Mouse (Mus musculus) left cerebral cortex, adult 2 months (tissue): ENCODE data around the gene Gramd2. TPM values are rescaled to one million over a fixed set of nuclear protein-coding genes. Genes with fewer than 3 reads are reported as not detected.

Source experiments
- DNase-seq, 2 experiments: peaks; one replicate each; pipeline ENCODE4 v3.0.0; 2021 to 2022; ENCODE audit warnings: low spot score in 2 of 2, mixed read lengths in 1 of 2; ENCODE audit errors: extremely low spot score in 1 of 2
- H3K27ac ChIP-seq: fragments of 200-600 bp; 2 replicates; pipeline ENCODE4 v1.8.1; 2022
- H3K4me3 ChIP-seq: fragments of 200-600 bp; 2 replicates; pipeline ENCODE4 v1.8.1; 2022
- CTCF ChIP-seq: fragments of 200-600 bp; IDR thresholded peaks from 2 replicates; pipeline ENCODE4 v1.8.1; 2022; ENCODE audit warnings: antibody characterized with exemption, mild to moderate bottlenecking, moderate library complexity
- intact Hi-C: fragments of 180-260 bp; cut with DNase I; formaldehyde crosslinking; loops from one replicate; pipeline ENCODE4 v1.15.1; 2025
- total RNA-seq, 2 experiments: library from RNA; stranded (reverse); gene quantifications; 2 replicates each; pipeline ENCODE4 v1.2.3; 2021

Gramd2 gene
- total RNA-seq, 2 experiments from 2014 or later = 8.6 to 10.7 TPM

DNA sequence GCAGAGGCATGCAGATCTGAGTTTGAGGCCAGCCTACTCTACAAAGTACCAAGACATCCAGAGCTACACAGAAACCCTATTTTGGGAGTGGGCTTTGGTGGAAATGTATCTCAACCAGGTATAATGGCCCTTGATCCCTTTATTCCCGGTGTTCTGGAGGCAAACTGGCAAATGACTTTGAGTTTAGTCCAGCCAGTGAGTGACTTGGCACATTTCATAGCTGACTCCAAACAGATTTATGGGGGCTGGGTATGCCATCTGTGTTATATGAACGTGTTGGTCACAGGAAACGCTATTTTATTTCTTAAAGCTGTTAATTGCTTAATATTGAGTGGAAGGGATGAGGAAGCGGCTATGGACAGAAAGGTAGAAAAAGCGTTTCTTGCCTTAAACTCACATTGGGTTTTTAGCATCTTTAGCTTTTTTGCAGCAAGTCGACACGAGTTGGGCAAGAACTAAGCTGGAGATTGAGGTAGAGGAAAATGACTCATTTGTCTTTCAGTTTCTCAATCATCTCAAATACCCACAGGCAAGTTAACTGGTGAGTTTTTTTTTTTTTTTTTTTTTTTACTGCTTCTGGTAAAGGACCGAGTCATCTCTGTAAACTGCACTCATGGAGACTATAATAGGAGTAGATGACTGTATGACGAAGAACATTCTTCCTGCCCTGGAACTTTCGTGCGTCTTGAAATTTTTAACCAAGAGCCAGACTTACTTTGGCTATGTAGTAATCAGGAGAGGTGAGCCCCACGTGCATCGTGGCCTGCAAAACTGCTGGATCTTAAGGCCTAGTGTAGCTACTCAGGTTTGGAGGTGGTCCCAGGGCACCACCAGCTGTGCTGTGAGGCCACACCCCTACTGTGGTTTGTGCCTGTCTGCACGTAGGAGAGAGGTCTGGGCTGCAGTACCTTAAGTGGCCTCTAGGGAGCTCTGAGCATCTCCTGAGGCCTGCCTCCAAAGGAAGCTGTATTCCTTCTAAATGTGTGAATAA, 20.6 kb upstream of the Gramd2 start:
- intact Hi-C loops = loop anchor here (5.0 kb wide), 1 partner anchor 172 kb away; the partner anchor contains the start of gene Arih1
- H3K27ac ChIP-seq = peak overlapping the region; percentile 62; the same call in 1 of the 2 replicates

GRCm38 (mm10) chr9:59660421-59660820, 19.5 kb upstream of the Gramd2 start:
- Histone ChIP-seq H3K27ac (peak overlapping the region; percentile 62), H3K4me3 (peak overlapping the region; percentile 1; the same call in 1 of the 2 replicates)
- intact Hi-C loops = no loop called here
- DNase-seq = no peak
- no peak for TF ChIP-seq CTCF

More for the DNA sequence above, 20.6 kb upstream of the Gramd2 start:
- DNase-seq = peak; percentile 75 to 77
- peak overlapping the region; percentile 89 for H3K4me3 ChIP-seq
- peak; percentile 97 for TF ChIP-seq CTCF

GRCm38 (mm10) chr9:59661298-59661975, 18.5 kb upstream of the Gramd2 start:
- Histone ChIP-seq H3K27ac (peak overlapping the region; percentile 62; the same call in 1 of the 2 replicates), H3K4me3 (no peak overlapping the region)
- intact Hi-C loops = no loop called here
- no peak for TF ChIP-seq CTCF
- DNase-seq = no peak

DNA sequence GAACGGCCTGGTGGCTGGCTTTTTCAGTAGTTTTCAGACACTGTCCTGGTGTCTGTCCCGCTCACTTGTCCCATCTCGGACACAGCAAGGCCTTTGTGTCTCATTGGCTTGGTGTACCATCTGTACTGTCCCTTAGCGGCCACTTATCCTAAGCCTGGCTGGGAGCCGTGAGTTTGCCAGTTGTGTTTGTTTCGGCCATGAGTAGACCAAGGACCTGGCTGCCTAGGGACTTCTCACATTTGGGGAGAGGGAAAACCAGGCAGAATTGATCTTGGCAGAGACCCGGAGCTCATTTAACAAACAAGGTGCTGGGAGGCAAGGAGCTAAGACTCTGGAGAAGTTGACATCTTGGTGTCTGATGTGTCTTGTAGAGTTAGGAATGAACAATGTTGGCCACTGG, 16.7 kb upstream of the Gramd2 start:
- no peak overlapping the region for H3K4me3 ChIP-seq
- intact Hi-C loops = no loop called here
- no peak overlapping the region for H3K27ac ChIP-seq
- DNase-seq = no peak
- no peak for TF ChIP-seq CTCF

GRCm38 (mm10) chr9:59663957-59664356, 16.0 kb upstream of the Gramd2 start:
- Histone ChIP-seq H3K27ac (no peak overlapping the region), H3K4me3 (no peak overlapping the region)
- no peak for TF ChIP-seq CTCF
- intact Hi-C loops = no loop called here
- DNase-seq = no peak

DNA sequence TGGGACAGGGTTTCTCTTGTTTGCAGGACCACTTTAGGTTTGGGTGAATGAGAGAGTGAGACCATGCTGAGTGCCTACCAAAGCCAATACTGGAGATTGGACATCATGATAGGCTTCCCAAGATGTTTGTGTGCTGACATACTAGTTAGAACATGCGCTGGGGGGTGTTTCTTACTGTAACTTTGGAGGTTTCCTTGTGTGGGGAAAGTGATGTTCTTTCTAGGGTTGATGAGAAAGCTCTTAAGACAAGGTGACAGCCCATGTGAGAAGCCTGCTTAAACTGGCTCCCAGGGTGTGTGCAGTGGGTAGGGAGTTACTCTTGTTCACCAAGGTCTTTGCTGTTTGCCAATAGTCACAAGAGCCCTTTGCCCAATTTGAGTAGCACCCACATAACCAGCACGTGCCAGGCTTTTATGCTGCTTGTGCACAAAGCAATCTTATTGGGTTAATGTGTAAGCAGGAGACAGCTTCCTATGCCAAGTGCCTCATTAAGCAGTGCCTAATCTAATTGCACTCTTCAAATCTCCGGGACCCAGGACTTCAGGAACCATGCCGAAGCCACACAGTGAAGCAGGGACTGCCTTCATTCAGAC, 15.2 kb upstream of the Gramd2 start:
- intact Hi-C loops = no loop called here
- Histone ChIP-seq H3K27ac (no peak overlapping the region), H3K4me3 (no peak overlapping the region)
- DNase-seq = no peak
- no peak for TF ChIP-seq CTCF

DNA sequence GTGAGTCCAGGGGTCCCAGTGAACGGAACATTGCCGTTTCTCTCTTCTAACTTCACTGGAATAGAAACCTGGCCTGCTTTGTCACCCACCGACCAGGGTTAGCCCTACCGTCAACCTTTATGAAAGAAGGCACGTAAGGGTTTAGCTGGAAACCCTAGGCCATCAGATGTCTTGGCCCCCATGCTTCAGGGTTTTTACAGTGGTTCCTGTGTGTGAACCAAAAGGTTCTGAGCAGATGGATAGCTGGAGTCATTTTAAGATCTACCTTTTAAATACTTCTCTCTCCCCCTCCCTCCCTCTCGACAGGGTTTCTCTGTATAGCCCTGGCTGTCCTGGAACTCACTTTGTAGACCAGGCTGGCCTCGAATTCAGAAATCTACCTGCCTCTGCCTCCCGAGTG, 13.9 kb upstream of the Gramd2 start:
- TF ChIP-seq CTCF = no peak
- no peak overlapping the region for H3K4me3 ChIP-seq
- no peak overlapping the region for H3K27ac ChIP-seq
- DNase-seq = no peak
- intact Hi-C loops = no loop called here

GRCm38 (mm10) chr9:59666813-59667212, 13.1 kb upstream of the Gramd2 start:
- intact Hi-C loops = no loop called here
- peak overlapping the region; percentile 34; the same call in 1 of the 2 replicates for H3K27ac ChIP-seq
- TF ChIP-seq CTCF = no peak
- H3K4me3 ChIP-seq = no peak overlapping the region
- DNase-seq = no peak

GRCm38 (mm10) chr9:59667250-59667649, 12.7 kb upstream of the Gramd2 start:
- H3K27ac ChIP-seq = peak overlapping the region; percentile 34; the same call in 1 of the 2 replicates
- H3K4me3 ChIP-seq = no peak overlapping the region
- TF ChIP-seq CTCF = no peak
- intact Hi-C loops = no loop called here
- DNase-seq = no peak

- no peak overlapping the region for H3K4me3 ChIP-seq
- no peak for TF ChIP-seq CTCF
- H3K27ac ChIP-seq = no peak overlapping the region; the same call in 1 of the 2 replicates
- no peak for DNase-seq
- intact Hi-C loops = no loop called here
Observed at GRCm38 (mm10) chr9:59667904-59668303, 12.0 kb upstream of the Gramd2 start.

DNA sequence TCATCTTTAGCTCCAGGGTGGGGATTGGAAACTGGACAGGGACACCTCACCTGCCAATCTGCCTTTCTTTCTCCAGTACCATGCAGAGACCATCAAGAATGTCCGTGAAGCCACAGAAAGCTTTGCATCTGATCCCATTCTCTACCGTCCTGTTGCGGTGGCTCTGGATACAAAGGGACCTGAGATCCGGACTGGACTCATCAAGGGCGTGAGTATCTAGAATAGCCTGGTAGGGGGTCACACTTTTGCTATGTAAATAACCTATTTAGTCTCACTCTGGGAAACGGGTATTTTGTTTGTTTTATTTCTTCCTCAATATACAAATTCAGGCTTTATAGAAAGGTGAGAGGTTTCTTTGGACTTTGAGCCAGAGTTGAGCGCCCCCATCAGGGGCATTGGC, 11.5 kb upstream of the Gramd2 start:
- intact Hi-C loops = no loop called here
- no peak for TF ChIP-seq CTCF
- no peak for DNase-seq
- H3K4me3 ChIP-seq = no peak overlapping the region
- no peak overlapping the region for H3K27ac ChIP-seq

- intact Hi-C loops = no loop called here
- no peak for DNase-seq
- TF ChIP-seq CTCF = peak; percentile 36
- Histone ChIP-seq H3K27ac (no peak overlapping the region), H3K4me3 (no peak overlapping the region)
Observed at GRCm38 (mm10) chr9:59669172-59669571, 10.8 kb upstream of the Gramd2 start.
